Mouse (Mus musculus) kidney, postnatal 25 days (tissue): ENCODE measurements around the gene Gm11938.

Experiments
- DNase-seq, 2 experiments: peaks; one replicate each; pipeline ENCODE4 v3.0.0; 2021; ENCODE audit warnings: mixed read lengths in 2 of 2

Gm11938 gene

GRCm38 (mm10) chr11:99566530-99566929, 36.6 kb downstream of the Gm11938 start, which contains the start of gene Krtap3-1:
Gene Krtap3-1 (minus strand): TSS chr11:99566630.
- no peak for DNase-seq

DNA sequence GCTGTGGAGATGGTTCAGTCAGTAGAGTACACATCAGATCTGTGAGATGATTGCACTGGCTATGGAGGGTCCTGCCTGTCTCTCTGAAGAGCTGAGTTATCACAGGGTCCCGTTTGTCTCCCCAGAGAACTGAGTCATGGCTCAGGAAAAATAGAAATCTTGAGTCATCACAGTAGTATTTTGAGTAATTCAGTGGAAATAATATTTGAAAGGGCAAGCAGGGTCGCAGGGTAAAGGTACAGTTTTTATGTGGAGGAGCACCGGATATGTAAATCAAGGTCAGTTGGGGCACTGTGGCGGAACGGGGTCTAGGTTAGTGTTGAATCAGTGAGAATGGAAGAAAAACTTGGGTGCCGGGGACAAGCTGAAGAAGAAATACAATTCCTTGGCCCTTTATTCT, 40.5 kb downstream of the Gm11938 start:
- DNase-seq = no peak

DNA sequence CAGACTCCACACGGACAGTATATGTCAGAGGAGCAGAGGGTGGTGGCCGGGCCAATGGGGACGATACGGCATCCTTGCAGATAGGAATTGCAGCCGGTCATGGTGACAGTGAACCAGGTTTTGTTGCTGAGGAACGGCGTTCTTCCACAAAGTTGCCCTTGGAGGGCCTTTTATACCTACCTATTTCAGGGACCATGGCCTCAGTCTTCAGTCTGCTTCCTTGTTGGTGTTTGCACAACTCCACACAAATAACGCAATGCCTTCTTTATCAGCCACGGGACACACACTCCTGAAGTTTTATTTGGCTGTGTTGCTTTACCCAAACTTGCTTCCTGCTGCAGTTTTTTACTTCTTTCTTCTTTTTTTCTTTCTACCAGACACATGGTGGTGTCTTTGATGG, 43.7 kb downstream of the Gm11938 start, which contains the start of gene Gm11939:
Gene Gm11939, minus strand, starts transcription at position 101 of the 400 bp plus-strand sequence.
- DNase-seq = no peak

- DNase-seq = no peak
Measured at GRCm38 (mm10) chr11:99557976-99558745, 44.9 kb downstream of the Gm11938 start.

- DNase-seq = no peak
Measured at GRCm38 (mm10) chr11:99556753-99557152, 46.4 kb downstream of the Gm11938 start, which contains the start of gene Krtap3-2. Gene Krtap3-2 (minus strand): TSS chr11:99556853.

DNA sequence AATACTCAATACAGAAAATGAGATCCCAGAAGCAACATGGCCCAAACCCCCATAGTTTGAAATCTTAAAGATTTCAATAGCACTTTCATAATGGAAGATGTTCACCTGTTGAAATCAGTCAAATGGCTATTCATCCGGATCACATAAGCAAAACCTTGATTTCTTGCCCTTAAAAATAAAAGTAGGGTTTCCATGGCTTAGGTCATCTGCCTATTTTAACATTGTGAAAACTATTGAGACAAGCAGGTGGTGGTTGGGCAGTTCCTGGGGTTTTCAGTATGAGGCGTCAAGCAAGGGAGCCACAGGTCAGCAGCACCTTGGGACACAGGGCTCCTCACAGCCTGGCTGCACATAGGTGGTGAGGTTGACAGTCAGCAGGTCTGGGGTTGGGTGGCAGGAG, 46.9 kb downstream of the Gm11938 start:
- DNase-seq = no peak
